Mouse (Mus musculus) monocyte, adult 5-6 weeks (primary cell): Measurements from ENCODE around the gene Arnt2. TPM values are rescaled to one million over a fixed set of nuclear protein-coding genes. Genes with fewer than 3 reads are reported as not detected.

Experiments used
- ATAC-seq: fragments of 153-309, 156-312 bp; replicated peaks from 2 replicates; pipeline ENCODE4 v1.8.0; 2017; ENCODE audit warnings: mild to moderate bottlenecking; ENCODE audit not compliant: low TSS enrichment, insufficient number of reproducible peaks, severe bottlenecking, poor library complexity, low FRiP score
- total RNA-seq: library from RNA; stranded (forward); fragments of 200-1000, 200-491, 200-594 nt; gene quantifications from 3 replicates; pipeline ENCODE4 v1.2.3, GENCODE M21; 2017

The Arnt2 gene
- 0.10 TPM in 1 of 3 replicates, not detected in the others for total RNA-seq

GRCm38 (mm10) chr7:84409896-84410521, at the start of gene Arnt2:
Gene Arnt2 (minus strand): TSS chr7:84410176.
- ATAC-seq = no peak

GRCm38 (mm10) chr7:84451681-84452080, 41.7 kb upstream of the Arnt2 start:
- ATAC-seq = no peak

GRCm38 (mm10) chr7:84449066-84449465, 39.1 kb upstream of the Arnt2 start:
- ATAC-seq = no peak

GRCm38 (mm10) chr7:84448512-84448911, 38.5 kb upstream of the Arnt2 start:
- no peak for ATAC-seq

GRCm38 (mm10) chr7:84447740-84448435, 37.9 kb upstream of the Arnt2 start:
- ATAC-seq = no peak

- ATAC-seq = no peak
Measured at GRCm38 (mm10) chr7:84447060-84447459, 37.1 kb upstream of the Arnt2 start.

- no peak for ATAC-seq
Measured at GRCm38 (mm10) chr7:84442343-84442911, 32.5 kb upstream of the Arnt2 start.

- ATAC-seq = no peak
Measured at GRCm38 (mm10) chr7:84439606-84440005, 29.6 kb upstream of the Arnt2 start.

- ATAC-seq = no peak
Measured at GRCm38 (mm10) chr7:84434901-84435300, 24.9 kb upstream of the Arnt2 start.

- no peak for ATAC-seq
Measured at GRCm38 (mm10) chr7:84432151-84432550, 22.2 kb upstream of the Arnt2 start.

GRCm38 (mm10) chr7:84427221-84427620, 17.2 kb upstream of the Arnt2 start:
- ATAC-seq = no peak

- ATAC-seq = no peak
Measured at GRCm38 (mm10) chr7:84424670-84425385, 14.9 kb upstream of the Arnt2 start.

- ATAC-seq = no peak
Measured at GRCm38 (mm10) chr7:84421753-84422152, 11.8 kb upstream of the Arnt2 start.

- no peak for ATAC-seq
Measured at GRCm38 (mm10) chr7:84421291-84421665, 11.3 kb upstream of the Arnt2 start.

GRCm38 (mm10) chr7:84420581-84421290, 10.8 kb upstream of the Arnt2 start:
- no peak for ATAC-seq

- ATAC-seq = no peak
Measured at GRCm38 (mm10) chr7:84417441-84417840, 7.5 kb upstream of the Arnt2 start.

- no peak for ATAC-seq
Measured at GRCm38 (mm10) chr7:84412570-84412969, 2.6 kb upstream of the Arnt2 start.

GRCm38 (mm10) chr7:84409241-84409895, 608 bp downstream of the Arnt2 start:
- ATAC-seq = no peak
